Mouse (Mus musculus) lung, adult 2 months (tissue): Measurements from ENCODE around the gene Spef2.

Experiments
- CTCF ChIP-seq: fragments of 200-500 bp; IDR thresholded peaks from 2 replicates; pipeline ENCODE4 v1.5.1; 2011; ENCODE audit warnings: mild to moderate bottlenecking, low read length, control low read depth; ENCODE audit not compliant: insufficient read depth
- POLR2A ChIP-seq: fragments of 200-500 bp; IDR thresholded peaks from 2 replicates; pipeline ENCODE4 v1.6.1; 2011; ENCODE audit warnings: low read depth, mild to moderate bottlenecking, control low read depth, low read length, borderline replicate concordance; ENCODE audit errors: extremely low read depth

DNA sequence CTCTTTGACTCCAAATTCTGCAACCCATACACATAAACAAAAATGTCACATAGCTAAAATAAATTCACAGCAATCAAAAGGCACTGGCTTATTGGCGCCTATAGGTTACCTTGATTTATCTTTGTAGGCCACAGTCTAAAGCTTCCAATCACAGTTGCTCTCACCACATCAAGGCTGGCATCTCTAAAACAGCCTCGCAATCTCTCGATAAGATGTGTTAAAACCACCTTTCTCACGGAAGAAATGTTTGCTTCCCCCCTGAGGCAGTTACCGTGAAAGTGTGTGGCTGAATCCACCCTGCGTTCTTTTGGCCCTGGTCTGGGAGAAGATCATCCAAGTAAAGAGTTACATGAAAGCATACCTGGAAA, 148.6 kb downstream of the Spef2 start:
- no peak for TF ChIP-seq POLR2A
- TF ChIP-seq CTCF = no peak
